Comparison of ENCODE assay signal across 8 mouse cellular contexts in genomic region chr16:32643661-32644061, GRCm38 (mm10). TPM values are rescaled to one million over a fixed set of nuclear protein-coding genes. Genes with fewer than 3 reads are reported as not detected.
DNase-seq lines count a peak whose midpoint lies in the region; ATAC-seq and TF ChIP-seq lines count a peak whose summit lies in the region.

TSS of gene Tnk2 (plus strand) at chr16:32643874.

- 4% methylated on average over 36 of the region's 40 CpGs for WGBS in limb, embryonic 10.5 days
- under 1% methylated on average over 33 of the region's 40 CpGs for WGBS in midbrain, embryonic 13.5 days
- under 1% methylated on average over 31 of the region's 40 CpGs for WGBS in spleen, adult 2 months

- H3K27me3 ChIP-seq in limb, embryonic 10.5 days (ENCODE audit: low read depth, poor library complexity, severe bottlenecking): no peaks in the 10 kb centered on the region
- 0 out of 2 replicates have a peak, but pooled peaks cover 3% of the 10 kb centered on the region for H3K27me3 ChIP-seq in midbrain, embryonic 13.5 days
- no peaks in the 10 kb centered on the region for H3K27me3 ChIP-seq in spleen, adult 2 months (ENCODE audit: control insufficient read depth, insufficient read depth, low read length)

- H3K4me3 ChIP-seq in limb, embryonic 10.5 days: peak within 1 kb of the TSS; percentile 92
- peak within 1 kb of the TSS; percentile 91 for H3K4me3 ChIP-seq in midbrain, embryonic 13.5 days (replicated peaks)
- H3K4me3 ChIP-seq in spleen, adult 2 months (ENCODE audit: extremely low read depth, insufficient read depth, insufficient read length): peak within 1 kb of the TSS; percentile 75

- peaks cover 30% of the 10 kb centered on the region for H3K4me1 ChIP-seq in limb, embryonic 10.5 days
- H3K4me1 ChIP-seq in midbrain, embryonic 13.5 days (replicated peaks): peaks cover 33% of the 10 kb centered on the region
- peaks cover 13% of the 10 kb centered on the region; the same call in 1 of the 2 replicates for H3K4me1 ChIP-seq in spleen, adult 2 months (ENCODE audit: control insufficient read depth, insufficient read depth, insufficient read length)

- no peak for TF ChIP-seq CTCF in spleen, adult 2 months (IDR thresholded peaks at IDR 0.05; ENCODE audit: extremely low read depth, insufficient read depth, insufficient read length, insufficient replicate concordance)

- H3K36me3 ChIP-seq in limb, embryonic 10.5 days: no peaks in the 10 kb centered on the region; the same call in 1 of the 2 replicates
- H3K36me3 ChIP-seq in midbrain, embryonic 13.5 days: no peaks in the 10 kb centered on the region
- H3K36me3 ChIP-seq in spleen, adult 2 months (ENCODE audit: control insufficient read depth, insufficient read depth, low read length): no peaks in the 10 kb centered on the region

- peak within 1 kb of the TSS; percentile 93 for H3K9ac ChIP-seq in midbrain, embryonic 13.5 days (replicated peaks)

- DNase-seq in urinary bladder, adult 18-20 months (ENCODE audit: low spot score in 2 of 2): peak; percentile 82 to 91
- no peak for DNase-seq in urinary bladder, postnatal 10 days (ENCODE audit: low spot score)
- peak; percentile 89 for DNase-seq in embryo, embryonic 9.5 days (ENCODE audit: extremely low spot score)
- DNase-seq in kidney, adult 11 months: peak; percentile 89
- DNase-seq in limb, embryonic 10.5 days (ENCODE audit: low spot score): peak; percentile 91
- DNase-seq in spleen, adult 2 months (ENCODE audit: low read depth in 1 of 2, low spot score in 2 of 2): peak; percentile 64 to 90

- H3K4me2 ChIP-seq in midbrain, embryonic 13.5 days (replicated peaks): peak within 1 kb of the TSS; percentile 92

- ATAC-seq in granulocyte monocyte progenitor cell, adult 5-6 weeks (replicated peaks; ENCODE audit: poor library complexity, severe bottlenecking): peak; percentile 59
- peak; percentile 87 for ATAC-seq in midbrain, embryonic 13.5 days

- no peaks in the 10 kb centered on the region for H3K9me3 ChIP-seq in limb, embryonic 10.5 days (replicated peaks)
- no peaks in the 10 kb centered on the region for H3K9me3 ChIP-seq in midbrain, embryonic 13.5 days

- TF ChIP-seq POLR2A in spleen, adult 2 months (IDR thresholded peaks at IDR 0.05; ENCODE audit: low read depth, low read length): no peak

- H3K27ac ChIP-seq in limb, embryonic 10.5 days: peak within 1 kb of the TSS; percentile 95
- peak within 1 kb of the TSS; percentile 89 for H3K27ac ChIP-seq in midbrain, embryonic 13.5 days
- peak within 1 kb of the TSS; percentile 22; the same call in 1 of the 2 replicates for H3K27ac ChIP-seq in spleen, adult 2 months (ENCODE audit: insufficient read depth, low read length)

RNA-seq across cellular contexts. Expression of gene Tnk2, which starts in this region (rescaled TPM):
- total RNA-seq in granulocyte monocyte progenitor cell, adult 5-6 weeks (2014; fragmentation: Nextera tagmentation): 11.0 and 12.9 TPM in 2 replicates
- total RNA-seq in granulocyte monocyte progenitor cell, adult 5-6 weeks (2017): 8.8 and 14.8 TPM in 2 replicates
- polyA plus RNA-seq in limb, embryonic 10.5 days (2016; fragmentation: Nextera tagmentation; extraction: Ambion mirVana): 11.2 and 12.0 TPM in 2 replicates
- 15.6 and 17.7 TPM in 2 replicates for polyA plus RNA-seq in midbrain, embryonic 13.5 days (2015; fragmentation: Nextera tagmentation; extraction: Ambion mirVana)
- polyA plus RNA-seq in spleen, adult 2 months (2012; rRNA removed): 109 and 137 TPM in 2 replicates

Comparison
In these comparisons a context has a peak if more than half of its experiments do, and no peak if none do; other contexts are left out.
1. H3K27ac ChIP-seq: peak in every context shown above with its lines; median percentile 95 in limb, embryonic 10.5 days; 89 in midbrain, embryonic 13.5 days; 22 in spleen, adult 2 months.